Mouse (Mus musculus) kidney, embryonic 16.5 days (tissue): ENCODE data around the gene Psmd9. TPM values are rescaled to one million over a fixed set of nuclear protein-coding genes. Genes with fewer than 3 reads are reported as not detected.

ENCODE experiments used
- ATAC-seq: fragments of 200-750 bp; cut with Nextera tagmentation; 2 replicates; pipeline ENCODE4 v1.8.0; 2017; ENCODE audit warnings: moderate TSS enrichment; ENCODE audit not compliant: low FRiP score, low TSS enrichment
- H3K27ac ChIP-seq: fragments of 300-500 bp; sonication (generic); 2 replicates; pipeline ENCODE4 v1.5.1; 2014; ENCODE audit warnings: low read length
- H3K27me3 ChIP-seq: fragments of 300-500 bp; sonication (generic); 2 replicates; pipeline ENCODE4 v1.6.1; 2014; ENCODE audit warnings: low read length, control low read depth, mixed read lengths; ENCODE audit not compliant: insufficient read depth
- H3K36me3 ChIP-seq: fragments of 300-500 bp; sonication (generic); 2 replicates; pipeline ENCODE4 v1.6.1; 2014; ENCODE audit warnings: low read length, control low read depth, mixed read lengths; ENCODE audit not compliant: insufficient read depth
- H3K4me1 ChIP-seq: fragments of 300-500 bp; sonication (generic); 2 replicates; pipeline ENCODE4 v1.6.1; 2014; ENCODE audit warnings: low read length, control low read depth, mixed read lengths; ENCODE audit not compliant: insufficient read depth
- H3K4me2 ChIP-seq: fragments of 300-500 bp; sonication (generic); replicated peaks from 2 replicates; pipeline ENCODE4 v1.6.1; 2014; ENCODE audit warnings: low read depth, low read length
- H3K4me3 ChIP-seq: fragments of 300-500 bp; sonication (generic); 2 replicates; pipeline ENCODE4 v1.5.1; 2014; ENCODE audit warnings: mild to moderate bottlenecking, low read length
- H3K9ac ChIP-seq: fragments of 300-500 bp; sonication (generic); replicated peaks from 2 replicates; pipeline ENCODE4 v1.6.1; 2014; ENCODE audit warnings: low read length
- H3K9me3 ChIP-seq: fragments of 300-500 bp; sonication (generic); 2 replicates; pipeline ENCODE4 v1.6.1; 2016; ENCODE audit warnings: low read length, control low read depth
- WGBS: fragments of 180-500 bp; shearing (Covaris S2); extraction: QIAGEN DNeasy Blood & Tissue Kit; methylation state at CpG from one replicate; pipeline ENCODE4 v1.1.7; 2014; 5-methylcytosine and 5-hydroxymethylcytosine counted together
- polyA plus RNA-seq: library from polyadenylated mRNA; unstranded; fragments of >200 nt; fragmentation: Nextera tagmentation; extraction: Ambion mirVana; gene quantifications from 2 replicates; pipeline ENCODE4 v1.2.1, GENCODE M21; 2015

Gene Psmd9
- 86.9 and 87.9 TPM in 2 replicates for polyA plus RNA-seq

DNA sequence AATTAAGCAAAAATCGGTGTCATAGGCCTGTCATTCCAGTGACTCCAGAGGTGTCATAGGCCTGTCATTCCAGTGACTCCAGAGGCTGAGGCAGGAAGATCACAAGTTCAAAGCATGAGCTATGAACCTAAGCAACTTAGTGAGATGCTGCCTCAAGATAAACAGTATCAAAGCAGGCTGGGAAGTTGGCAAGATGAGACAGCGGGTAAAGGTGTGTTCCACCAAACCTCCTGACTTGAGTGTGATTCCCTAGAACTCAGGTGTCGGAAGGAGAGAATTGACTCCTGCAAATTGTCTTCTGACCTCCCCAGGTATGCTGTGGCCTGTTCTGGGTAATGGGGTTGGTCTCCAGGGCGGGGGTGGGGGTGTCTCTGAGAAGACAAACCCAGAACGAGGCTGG, at the start of gene Psmd9:
Gene Psmd9, plus strand, starts transcription at position 130 of the 400 bp plus-strand sequence.
- Histone ChIP-seq H3K9ac (no peak within 1 kb of the TSS), H3K4me2 (no peak within 1 kb of the TSS), H3K27me3 (no peaks in the 10 kb centered on the region), H3K4me1 (peaks cover 35% of the 10 kb centered on the region), H3K9me3 (no peaks in the 10 kb centered on the region), H3K36me3 (peaks cover 18% of the 10 kb centered on the region), H3K27ac (peak within 1 kb of the TSS; percentile 12; the same call in 1 of the 2 replicates), H3K4me3 (no peak within 1 kb of the TSS)
- 75% methylated on average over 5 of the region's 5 CpGs for WGBS
- no peak for ATAC-seq

DNA sequence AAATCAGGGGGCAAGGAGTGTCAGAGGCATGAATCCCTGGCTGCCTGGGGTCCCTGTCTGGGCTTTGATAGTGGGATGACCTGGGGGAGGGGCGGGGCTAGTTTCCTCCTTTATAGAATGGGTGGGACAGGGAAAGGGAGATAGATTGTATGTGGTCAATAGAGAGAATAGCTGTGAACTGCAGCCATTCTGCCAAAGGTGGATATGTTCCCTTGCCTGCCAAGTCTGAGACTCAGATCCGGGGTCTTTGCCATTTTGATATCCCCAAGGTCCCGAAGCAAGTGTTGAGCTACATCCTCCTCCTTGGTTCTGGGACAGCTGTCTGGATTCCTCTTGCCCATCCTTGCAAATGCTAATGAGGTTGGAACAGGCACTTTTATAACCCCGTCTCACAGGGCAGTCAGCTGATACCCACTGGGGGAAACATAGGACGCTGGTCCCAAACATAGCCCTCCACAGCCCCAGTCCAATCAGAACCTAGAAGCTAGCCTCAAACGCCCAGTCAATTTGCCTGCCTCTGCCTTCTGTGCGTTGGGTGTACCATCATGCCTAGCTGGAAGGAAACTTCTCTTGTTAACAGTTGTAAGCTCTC, 48.5 kb upstream of the Psmd9 start:
- no peak overlapping the region for H3K4me2 ChIP-seq

DNA sequence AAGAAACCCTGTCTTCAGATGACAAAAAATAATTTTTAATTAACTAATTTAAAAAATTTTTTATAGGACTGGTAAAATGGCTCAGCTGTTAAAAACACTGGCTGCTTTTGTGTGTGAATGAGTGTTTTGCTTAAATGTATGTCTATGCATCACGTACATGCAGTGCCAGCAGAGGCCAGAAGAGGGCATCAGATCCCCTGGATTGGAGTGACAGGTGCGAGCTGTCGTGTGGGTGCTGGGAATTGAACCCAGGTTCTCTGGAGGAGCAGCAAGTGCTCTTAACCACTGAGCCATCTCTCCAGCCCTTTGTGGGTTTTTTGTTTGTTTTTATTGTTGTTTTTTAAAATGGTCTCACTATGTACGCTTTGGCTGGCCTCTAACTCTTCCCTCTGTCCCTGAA, 47.0 kb upstream of the Psmd9 start:
- no peak for ATAC-seq
- H3K9me3 ChIP-seq = no peaks in the 10 kb centered on the region
- 82% methylated on average over 4 of the region's 4 CpGs for WGBS

More for the DNA sequence above, 48.5 kb upstream of the Psmd9 start:
- H3K9ac ChIP-seq = no peak overlapping the region
- WGBS = 62% methylated on average over 7 of the region's 7 CpGs
- H3K4me1 ChIP-seq = no peaks in the 10 kb centered on the region
- no peak overlapping the region for H3K4me3 ChIP-seq
- H3K9me3 ChIP-seq = no peaks in the 10 kb centered on the region
- H3K27ac ChIP-seq = no peak overlapping the region
- H3K27me3 ChIP-seq = no peaks in the 10 kb centered on the region
- 0 out of 2 replicates have a peak, but pooled peaks cover 5% of the 10 kb centered on the region for H3K36me3 ChIP-seq
- no peak for ATAC-seq

DNA sequence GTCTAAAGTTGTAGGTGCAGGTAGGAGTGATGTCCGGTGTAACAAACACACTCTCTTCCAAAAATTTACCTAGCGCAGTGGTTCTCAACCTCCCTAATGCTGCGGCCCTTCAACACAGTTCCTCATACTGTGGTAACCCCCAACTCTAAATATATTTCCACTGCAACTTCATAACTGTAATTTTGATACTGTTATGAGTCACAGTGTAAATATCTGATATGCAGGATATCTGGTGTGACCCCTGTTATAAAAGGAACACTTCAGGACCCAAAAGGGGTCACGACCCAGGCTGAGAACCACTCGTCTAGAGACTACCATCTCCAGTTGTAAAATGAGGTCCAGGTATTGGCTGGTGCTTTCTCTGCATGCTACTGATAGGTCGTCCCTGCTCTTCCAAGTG, 44.1 kb upstream of the Psmd9 start:
- 77% methylated on average over 6 of the region's 6 CpGs for WGBS
- no peak for ATAC-seq
- no peak overlapping the region for H3K27ac ChIP-seq

More for the DNA sequence above, 47.0 kb upstream of the Psmd9 start:
- H3K4me3 ChIP-seq = no peak overlapping the region
- H3K27ac ChIP-seq = no peak overlapping the region
- H3K36me3 ChIP-seq = no peaks in the 10 kb centered on the region
- no peaks in the 10 kb centered on the region for H3K4me1 ChIP-seq
- H3K27me3 ChIP-seq = no peaks in the 10 kb centered on the region
- no peak overlapping the region for H3K9ac ChIP-seq
- H3K4me2 ChIP-seq = no peak overlapping the region

DNA sequence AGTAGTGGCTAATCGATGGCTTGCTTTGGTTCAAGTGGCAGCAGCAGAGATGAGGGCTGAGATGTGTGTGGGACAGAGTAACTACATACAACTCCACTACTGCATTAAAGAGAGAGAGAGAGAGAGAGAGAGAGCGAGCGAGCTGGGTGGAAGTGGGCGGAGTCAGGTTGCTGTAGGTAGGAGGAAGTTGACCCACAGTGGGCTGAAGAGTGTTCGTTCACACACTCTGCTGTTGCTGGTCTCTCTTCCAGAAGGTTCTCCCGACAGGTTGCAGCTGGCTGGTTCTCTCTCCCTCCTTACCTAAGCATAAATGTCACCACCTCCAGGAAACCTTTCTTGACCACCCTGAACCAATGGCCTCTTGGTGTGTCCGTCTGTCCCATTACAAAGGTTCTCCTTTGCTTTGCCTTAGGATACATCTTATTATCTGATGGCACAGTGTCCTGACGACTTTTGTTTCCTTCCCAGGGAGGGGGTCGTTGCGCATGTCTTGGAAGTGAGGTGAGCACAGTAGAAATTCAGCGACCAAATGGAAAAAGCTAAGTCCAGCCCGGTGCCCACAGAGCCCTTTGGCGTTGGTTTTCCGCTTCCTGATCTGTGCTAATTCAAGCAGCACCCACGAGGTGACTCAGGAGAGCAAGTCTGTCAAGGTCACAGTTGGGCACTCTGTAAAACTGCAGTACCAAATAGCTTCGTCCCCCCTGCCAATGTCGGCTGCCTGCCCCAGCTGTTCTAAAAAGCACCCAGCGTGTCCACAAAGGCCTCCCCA, 43.4 kb upstream of the Psmd9 start:
- WGBS = 67% methylated on average over 18 of the region's 18 CpGs
- no peak overlapping the region for H3K27ac ChIP-seq
- H3K4me3 ChIP-seq = no peak overlapping the region
- no peaks in the 10 kb centered on the region for H3K9me3 ChIP-seq
- H3K4me2 ChIP-seq = no peak overlapping the region
- 0 out of 2 replicates have a peak, but pooled peaks have one; percentile 36 for ATAC-seq
- no peak overlapping the region for H3K9ac ChIP-seq
- peaks cover 9% of the 10 kb centered on the region for H3K4me1 ChIP-seq
- H3K27me3 ChIP-seq = no peaks in the 10 kb centered on the region
- no peaks in the 10 kb centered on the region for H3K36me3 ChIP-seq

More for the DNA sequence above, 44.1 kb upstream of the Psmd9 start:
- no peak overlapping the region for H3K4me2 ChIP-seq
- H3K36me3 ChIP-seq = no peaks in the 10 kb centered on the region
- no peak overlapping the region for H3K9ac ChIP-seq
- H3K27me3 ChIP-seq = no peaks in the 10 kb centered on the region
- no peaks in the 10 kb centered on the region for H3K9me3 ChIP-seq
- H3K4me1 ChIP-seq = peaks cover 9% of the 10 kb centered on the region
- no peak overlapping the region for H3K4me3 ChIP-seq

DNA sequence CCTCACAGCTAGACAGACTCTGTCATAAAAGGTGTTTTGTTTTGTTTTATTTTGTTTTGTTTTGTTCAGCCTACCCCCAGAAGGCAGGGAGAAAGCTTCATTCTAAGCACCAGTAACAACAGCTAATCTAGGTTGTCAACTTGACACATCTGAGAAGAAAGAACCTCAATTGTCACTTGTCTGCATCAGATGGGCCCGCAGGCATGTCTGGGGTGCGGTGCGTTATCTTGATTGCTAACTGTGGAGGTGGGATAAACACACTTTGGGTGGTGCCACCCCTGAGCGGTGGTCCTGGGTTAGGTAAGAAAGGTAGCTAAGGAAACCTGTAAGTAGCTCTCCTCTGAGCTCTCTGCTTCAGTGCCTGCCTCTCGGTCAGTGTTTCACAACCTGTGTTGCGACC, 42.2 kb upstream of the Psmd9 start:
- Histone ChIP-seq H3K36me3 (no peaks in the 10 kb centered on the region), H3K27me3 (no peaks in the 10 kb centered on the region), H3K4me1 (peaks cover 18% of the 10 kb centered on the region), H3K9ac (no peak overlapping the region), H3K27ac (no peak overlapping the region), H3K4me2 (no peak overlapping the region), H3K9me3 (no peaks in the 10 kb centered on the region), H3K4me3 (no peak overlapping the region)
- 61% methylated on average over 6 of the region's 6 CpGs for WGBS
- no peak for ATAC-seq

DNA sequence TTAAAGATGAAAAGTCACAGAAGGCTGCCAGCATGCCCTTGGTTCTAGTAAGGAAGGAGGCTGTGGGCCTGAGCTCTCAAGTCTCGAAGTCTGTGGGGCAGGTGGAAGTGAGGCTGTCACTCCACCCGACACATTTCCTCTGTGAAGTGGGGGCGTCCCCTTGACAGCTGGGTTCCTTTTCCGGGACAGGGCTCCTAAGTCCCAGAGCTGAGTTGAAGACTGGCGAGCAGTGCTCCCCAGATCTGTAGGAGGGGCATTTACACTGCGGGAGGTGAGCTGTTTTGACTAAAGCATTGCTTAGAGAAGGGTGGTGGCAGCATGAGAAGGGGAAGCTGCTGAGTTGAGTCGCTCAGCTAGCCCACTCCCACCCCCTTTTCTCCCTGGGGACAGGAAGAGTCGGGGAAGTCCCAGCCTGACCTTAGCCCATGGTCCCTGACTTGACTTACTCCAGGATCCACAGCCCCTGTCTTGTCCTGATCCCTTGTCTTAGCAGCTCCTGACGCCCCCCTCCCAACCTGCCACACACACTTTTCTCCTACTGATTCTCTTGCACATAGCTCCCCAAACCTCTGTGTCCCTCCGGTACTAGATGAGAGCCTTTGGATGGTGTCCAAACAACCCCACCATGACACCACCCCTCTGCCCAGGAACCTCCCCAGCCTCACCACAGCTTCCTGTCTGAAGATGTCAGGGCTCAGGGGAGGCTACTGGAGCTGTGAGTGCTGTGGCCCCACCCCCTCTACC, 40.6 kb upstream of the Psmd9 start:
- no peaks in the 10 kb centered on the region for H3K27me3 ChIP-seq
- ATAC-seq = no peak
- no peak overlapping the region for H3K9ac ChIP-seq
- no peak overlapping the region for H3K4me2 ChIP-seq
- no peak overlapping the region for H3K27ac ChIP-seq
- no peak overlapping the region for H3K4me3 ChIP-seq
- 53% methylated on average over 10 of the region's 10 CpGs for whole genome bisulfite sequencing
- no peaks in the 10 kb centered on the region; the same call in 1 of the 2 replicates for H3K36me3 ChIP-seq
- H3K4me1 ChIP-seq = peaks cover 33% of the 10 kb centered on the region
- H3K9me3 ChIP-seq = no peaks in the 10 kb centered on the region

DNA sequence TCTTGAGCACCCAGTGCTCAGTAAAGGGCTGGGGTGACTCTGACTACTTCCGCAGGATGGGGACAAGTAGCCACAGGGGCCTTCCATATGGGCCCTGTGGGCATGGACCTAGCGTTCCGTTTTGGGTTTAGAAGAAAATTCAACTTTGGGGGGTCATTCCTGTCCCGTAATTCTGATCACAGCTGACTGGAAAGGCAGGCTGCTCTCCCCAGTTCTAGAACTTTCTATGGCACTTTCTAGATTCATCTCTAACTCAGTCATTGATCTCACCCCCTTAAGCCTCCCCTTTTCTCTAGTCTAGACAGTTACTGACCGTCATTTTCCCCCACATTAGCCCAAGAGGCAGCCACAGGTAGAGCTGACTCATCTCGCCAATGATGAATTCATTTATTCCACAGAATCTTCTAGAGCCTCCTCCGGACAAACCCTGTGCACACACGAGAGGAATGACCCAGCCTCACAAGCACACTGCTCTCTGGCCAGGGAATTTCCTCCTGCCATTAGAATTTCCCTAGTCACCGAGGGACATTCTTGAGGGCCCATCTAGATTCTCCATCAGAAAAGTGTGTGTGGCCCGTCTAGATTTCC, 39.9 kb upstream of the Psmd9 start:
- no peaks in the 10 kb centered on the region for H3K27me3 ChIP-seq
- no peak overlapping the region for H3K4me3 ChIP-seq
- H3K9me3 ChIP-seq = no peaks in the 10 kb centered on the region
- H3K4me1 ChIP-seq = peaks cover 39% of the 10 kb centered on the region
- H3K9ac ChIP-seq = no peak overlapping the region
- no peak for ATAC-seq
- 78% methylated on average over 10 of the region's 10 CpGs for WGBS
- peaks cover 4% of the 10 kb centered on the region; the same call in 1 of the 2 replicates for H3K36me3 ChIP-seq
- H3K4me2 ChIP-seq = no peak overlapping the region
- H3K27ac ChIP-seq = no peak overlapping the region

DNA sequence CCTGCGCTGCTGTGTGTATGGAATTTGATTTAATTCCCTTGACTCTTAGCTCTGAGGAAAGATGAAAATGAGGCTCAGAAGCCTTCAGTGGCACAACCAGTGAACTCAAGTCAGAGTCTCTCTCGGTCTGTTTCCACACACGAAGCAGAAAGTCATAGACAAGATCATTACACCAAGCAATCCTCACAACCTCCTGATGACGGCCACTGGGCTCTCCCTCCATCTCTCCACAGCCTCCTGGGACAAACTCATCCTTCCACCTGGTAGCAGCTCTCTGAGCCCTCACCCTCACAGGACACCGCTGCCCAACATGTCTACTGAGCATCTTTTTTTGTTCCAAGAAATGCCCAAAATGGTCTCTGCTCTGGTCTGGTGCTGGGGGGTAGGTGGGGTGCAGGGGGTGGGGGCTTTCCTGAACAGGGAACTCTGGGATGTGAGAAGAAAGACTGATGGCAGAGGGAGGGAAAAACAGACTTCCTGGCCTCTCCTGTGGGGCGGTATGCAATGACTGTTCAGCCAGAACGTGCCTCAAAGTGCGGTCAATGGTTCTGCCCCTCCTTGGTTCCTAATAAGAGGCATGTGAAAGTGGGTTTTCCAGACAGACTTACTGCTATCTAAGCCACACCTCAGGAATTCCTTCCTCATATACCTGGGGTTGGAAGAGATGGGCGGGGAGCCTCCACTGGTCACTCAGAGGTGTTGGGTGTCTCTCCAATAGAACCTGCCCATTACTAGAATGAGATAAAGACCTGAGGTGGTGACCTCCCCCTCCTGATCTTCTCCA, 39.0 kb upstream of the Psmd9 start:
- Histone ChIP-seq H3K4me2 (no peak overlapping the region), H3K9ac (no peak overlapping the region), H3K4me1 (peaks cover 49% of the 10 kb centered on the region), H3K9me3 (no peaks in the 10 kb centered on the region), H3K4me3 (no peak overlapping the region), H3K36me3 (peaks cover 10% of the 10 kb centered on the region; the same call in 1 of the 2 replicates), H3K27ac (no peak overlapping the region), H3K27me3 (no peaks in the 10 kb centered on the region)
- no peak for ATAC-seq
- 90% methylated on average over 9 of the region's 9 CpGs for WGBS
